Mouse (Mus musculus) CD4-positive, CD25-positive, alpha-beta regulatory T cell, adult 2 months (primary cell): ENCODE measurements around the gene Myf6.

Source experiments
- DNase-seq: peaks from one replicate; pipeline ENCODE4 v3.0.0-alpha.2; 2012; ENCODE audit warnings: low read depth, low spot score

Myf6 gene

DNA sequence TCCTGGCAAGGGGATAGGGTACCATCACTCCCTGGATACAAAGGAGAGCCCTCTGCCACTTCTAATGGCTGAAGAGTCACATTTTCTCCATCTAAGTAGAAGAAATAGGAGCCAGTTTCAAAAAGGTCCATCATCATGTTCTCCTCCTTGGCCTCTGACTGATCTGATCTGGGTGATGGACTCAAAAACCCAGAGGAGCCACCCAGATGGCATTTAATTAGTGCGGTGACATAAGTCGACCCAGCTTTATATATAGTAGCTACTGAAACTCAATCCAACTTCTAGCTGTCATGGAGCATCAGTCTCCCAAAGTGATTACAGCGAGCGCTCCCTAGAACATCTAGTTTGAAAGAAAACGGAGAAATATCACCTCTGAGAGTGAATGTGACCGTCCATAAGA is at the start of gene Myf6:
Gene Myf6, minus strand, starts transcription at position 170 of the 400 bp plus-strand sequence.
- no peak for DNase-seq

DNA sequence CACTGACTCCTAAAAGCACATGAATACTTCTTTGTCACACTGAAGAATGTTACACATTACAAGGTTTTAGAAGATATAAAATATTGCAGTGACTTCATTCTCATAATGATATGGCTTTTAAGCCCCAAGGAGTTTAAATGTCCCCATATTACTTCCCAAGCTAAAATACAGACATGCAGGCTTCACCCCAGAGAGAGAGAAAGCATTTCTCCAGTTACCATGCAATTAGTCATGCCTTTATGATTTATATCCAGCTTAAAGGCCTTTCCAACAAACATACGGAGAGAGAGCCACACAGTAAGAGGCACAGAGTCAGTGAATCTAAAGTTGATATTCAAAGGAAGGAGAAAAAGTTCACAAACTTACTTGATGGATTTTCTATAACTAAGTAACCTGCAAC is 48.5 kb upstream of the Myf6 start:
- DNase-seq: no peak

DNA sequence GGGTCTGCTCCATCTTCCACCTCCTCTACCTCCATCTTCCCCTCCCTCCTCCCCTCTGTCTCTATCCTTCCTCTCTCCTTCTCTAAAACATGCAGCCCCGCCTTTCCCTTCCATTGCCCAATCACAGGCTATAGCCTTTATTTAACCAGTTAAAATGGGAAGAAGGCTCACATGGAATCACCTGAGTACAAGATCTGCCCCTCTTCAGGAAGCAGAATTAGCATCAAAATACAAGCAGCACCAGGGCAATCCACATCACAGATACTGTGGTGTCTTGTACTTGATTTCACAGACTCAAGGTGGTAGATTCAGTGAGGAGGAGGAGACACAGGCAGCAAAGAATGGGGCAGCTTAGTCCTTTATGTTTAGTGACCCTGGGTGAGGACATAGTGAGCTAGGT is 34.2 kb upstream of the Myf6 start:
- DNase-seq: no peak

DNA sequence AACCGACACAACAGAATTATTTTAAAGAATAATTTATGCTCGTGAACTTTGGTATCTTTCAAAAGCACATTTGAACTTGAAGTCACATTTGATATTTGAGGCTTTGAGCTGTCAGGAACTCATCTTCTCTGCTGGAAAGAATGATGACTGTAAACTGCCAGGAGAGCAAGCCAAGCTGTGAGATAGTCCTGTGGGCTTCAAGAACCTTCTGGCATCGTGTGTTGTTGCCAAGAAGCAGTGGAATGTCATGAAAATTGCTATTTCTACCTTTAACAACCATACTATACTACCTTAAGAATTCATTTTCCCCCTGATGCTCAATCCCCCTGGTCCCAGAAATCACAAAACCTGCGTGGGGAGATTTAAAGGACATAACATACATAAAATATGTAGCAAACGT is 24.7 kb upstream of the Myf6 start:
- DNase-seq: no peak

GRCm38 (mm10) chr10:107516641-107517040 is 22.1 kb upstream of the Myf6 start:
- no peak for DNase-seq

DNA sequence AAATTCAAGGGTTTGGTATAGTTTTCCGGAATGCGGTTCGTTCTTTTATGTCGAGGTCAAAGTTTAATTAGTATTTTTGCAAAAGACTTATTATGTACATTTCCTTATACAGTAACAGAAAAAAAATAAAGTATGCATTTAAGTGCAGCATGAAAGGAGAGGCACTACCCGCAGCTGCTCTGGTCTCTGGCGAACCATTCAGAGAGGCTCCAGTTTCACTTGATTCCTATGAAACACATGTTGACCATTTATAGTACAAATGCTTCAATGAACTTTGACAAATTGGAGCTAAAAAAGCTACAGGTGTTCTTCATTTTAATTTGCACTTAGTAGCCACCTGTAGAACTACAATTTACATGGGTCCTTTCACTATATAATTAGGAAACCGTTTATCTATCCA is 20.2 kb upstream of the Myf6 start:
- no peak for DNase-seq

DNA sequence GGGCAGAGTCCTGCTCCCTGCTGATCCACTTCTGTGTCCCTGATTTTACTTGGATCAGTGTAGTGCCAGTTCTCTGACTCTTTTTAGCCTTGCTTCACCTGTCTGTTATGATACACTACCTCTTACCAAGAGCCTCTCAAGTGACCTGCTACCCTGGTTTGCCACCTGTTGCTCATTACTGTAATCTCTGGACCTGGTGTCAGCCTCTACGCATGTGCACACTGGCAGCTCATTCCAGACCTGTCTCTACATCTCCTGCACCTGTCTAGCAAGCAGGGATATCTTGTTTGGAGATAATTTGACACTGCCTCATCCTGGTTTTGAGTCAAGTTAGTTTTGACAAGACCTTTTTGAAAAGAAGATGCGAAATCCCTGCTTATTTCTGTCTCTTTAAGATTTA is 11.9 kb upstream of the Myf6 start:
- DNase-seq: no peak

- no peak for DNase-seq
Measured at GRCm38 (mm10) chr10:107503430-107503829, 8.9 kb upstream of the Myf6 start.

GRCm38 (mm10) chr10:107502193-107502592 is 7.7 kb upstream of the Myf6 start:
- no peak for DNase-seq

DNA sequence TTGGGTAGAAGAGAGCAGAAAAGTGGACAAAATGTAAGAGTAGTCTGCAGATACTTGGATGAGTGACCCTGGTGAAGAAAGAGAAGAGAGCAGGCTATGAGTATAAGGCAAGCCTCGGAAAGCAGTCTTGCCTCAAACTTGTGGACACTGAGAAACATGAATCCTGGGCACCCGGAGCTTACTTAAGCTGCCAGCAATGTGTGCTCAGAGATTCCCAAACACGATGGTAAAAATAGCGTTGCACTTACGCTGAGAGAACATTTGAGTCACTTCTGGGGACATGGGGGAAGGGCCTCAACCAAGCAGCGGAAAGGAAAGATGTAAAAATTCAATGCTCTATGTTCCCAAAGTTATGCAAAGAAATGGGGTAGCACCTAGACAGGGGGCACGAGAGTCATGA is 5.1 kb upstream of the Myf6 start:
- DNase-seq: no peak

GRCm38 (mm10) chr10:107496402-107496801 is 1.9 kb upstream of the Myf6 start:
- DNase-seq: no peak

GRCm38 (mm10) chr10:107493580-107494474 is 710 bp downstream of the Myf6 start:
- no peak for DNase-seq

- DNase-seq: no peak
Measured at GRCm38 (mm10) chr10:107492867-107493579, 1.5 kb downstream of the Myf6 start.

DNA sequence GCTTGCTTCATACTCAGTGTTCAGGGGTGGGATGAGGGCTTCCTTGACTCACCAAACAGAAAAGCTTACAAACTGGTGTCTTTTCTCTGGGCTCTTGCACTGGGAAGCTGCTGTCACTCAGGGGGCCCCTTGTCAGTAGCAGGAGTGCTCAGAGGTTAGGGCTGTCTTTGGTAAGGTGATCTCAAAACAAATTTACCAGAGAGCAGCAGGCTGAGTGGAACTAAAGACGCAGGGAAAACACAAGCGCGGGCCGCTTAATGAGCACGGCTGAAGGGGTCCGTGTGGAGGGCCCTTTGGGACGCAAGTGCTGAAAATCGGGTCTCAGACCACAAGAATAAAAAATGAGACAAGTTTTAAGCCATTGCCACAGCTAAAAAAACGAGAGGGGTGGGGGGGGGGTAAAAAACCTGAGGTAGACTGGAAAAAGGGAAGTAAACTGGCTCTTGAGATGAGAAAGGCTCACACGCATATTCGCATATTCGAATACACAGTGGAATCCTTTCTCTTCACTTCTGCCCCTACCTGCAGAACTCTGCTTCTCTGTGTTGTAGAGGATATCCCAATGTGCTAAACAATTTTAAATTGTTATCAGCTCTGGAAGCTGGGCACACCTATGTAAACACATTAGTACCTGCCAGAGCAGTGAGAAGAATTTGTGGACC is 5.8 kb downstream of the Myf6 start:
- DNase-seq: no peak

DNA sequence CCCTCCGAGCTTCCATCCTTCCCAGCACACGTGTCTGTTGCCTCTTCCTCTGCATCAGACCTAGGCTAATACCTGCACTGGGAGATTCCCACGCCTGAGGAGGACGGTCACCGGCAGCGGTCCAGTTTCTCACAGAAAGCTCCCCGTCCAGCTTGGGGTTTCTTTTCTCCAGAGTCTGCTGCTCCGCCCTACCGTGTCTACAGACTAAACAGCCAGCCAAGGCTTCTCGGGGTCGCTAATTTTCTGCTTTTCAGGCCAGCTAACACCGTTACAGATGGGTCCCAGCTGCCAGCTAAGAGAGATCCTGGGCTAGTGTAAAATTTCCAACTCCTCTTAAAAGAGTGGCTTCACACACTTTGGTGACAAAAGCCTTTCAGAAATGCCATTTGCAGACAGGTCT is 7.8 kb downstream of the Myf6 start:
- DNase-seq: no peak

GRCm38 (mm10) chr10:107485870-107486269 is 8.7 kb downstream of the Myf6 start, which contains the start of gene Myf5:
TSS of gene Myf5 (minus strand) at chr10:107486134.
- no peak for DNase-seq

DNA sequence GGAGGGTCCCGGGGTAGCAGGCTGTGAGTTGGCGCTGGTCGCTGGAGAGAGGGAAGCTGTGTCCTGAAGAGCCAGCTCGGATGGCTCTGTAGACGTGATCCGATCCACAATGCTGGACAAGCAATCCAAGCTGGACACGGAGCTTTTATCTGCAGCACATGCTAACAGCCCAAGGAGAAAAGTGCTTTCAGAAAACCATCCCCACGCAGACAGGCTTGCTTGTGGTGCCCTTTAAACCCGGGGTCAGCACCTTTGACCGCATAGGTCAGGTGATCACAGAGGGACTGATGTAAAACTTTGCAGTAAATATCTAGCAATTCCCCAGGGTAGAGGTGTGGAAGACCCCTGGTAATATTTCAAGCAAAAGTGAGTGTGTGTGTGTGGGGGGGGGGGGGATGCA is 10.5 kb downstream of the Myf6 start:
- DNase-seq: no peak

DNA sequence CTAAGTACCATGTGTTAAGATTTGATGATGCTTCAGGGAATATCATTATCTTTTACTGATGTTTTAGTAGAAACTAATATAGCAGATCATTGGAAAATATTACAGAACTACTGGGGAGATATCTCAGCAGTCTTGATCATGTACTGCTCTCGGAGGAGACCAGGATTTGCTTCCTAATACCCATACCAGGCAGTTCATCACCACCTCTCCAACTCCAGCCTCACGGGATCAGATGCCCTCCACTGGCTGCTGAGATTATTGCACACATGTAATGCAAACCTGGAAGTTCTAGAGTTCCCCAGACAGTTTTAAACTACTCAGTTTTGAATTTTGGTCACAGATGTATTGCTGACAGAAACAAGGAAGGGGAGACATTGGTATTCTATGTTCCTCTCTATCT is 21.0 kb downstream of the Myf6 start:
- no peak for DNase-seq

- no peak for DNase-seq
Measured at GRCm38 (mm10) chr10:107471712-107472111, 22.8 kb downstream of the Myf6 start.

GRCm38 (mm10) chr10:107467819-107468218 is 26.7 kb downstream of the Myf6 start:
- no peak for DNase-seq

DNA sequence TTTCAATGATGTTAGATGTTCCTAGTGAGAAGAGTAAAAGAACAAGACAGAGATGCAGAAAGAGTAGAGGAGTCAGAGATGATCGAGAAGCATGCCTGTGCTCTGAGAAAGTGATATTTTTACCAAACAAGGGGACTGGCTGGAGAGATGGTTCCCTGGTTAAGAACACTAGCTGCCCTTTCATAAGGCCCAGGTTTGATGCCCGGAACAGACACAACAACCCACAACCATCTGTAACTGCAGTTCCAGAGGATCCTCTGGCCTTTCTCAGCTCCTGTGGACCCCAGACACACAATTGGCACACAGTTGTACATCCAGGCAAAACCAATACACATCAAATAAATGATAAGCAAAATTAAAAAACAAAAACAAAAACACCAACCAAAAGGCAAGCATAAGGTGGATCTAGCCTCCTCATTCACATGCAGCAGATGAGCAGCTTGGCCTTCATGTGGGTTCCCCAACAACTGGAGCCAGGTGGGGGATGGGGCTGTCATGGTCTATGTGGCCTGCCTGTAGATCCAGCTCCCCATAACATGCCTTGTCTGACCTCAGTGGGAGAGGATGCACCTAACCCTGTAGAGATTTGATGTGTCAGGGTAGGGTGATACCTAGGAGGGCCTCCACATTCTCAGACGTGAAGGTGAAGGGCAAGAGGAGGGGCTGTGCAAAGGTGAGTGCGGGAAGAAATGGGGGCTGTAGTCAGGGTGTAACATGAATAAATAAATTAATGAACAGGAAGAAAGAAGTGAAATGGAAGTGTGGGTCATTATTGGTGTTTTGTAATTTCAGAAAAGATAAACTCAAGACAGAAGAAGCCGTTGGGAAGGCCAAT is 44.8 kb downstream of the Myf6 start:
- DNase-seq: no peak
